Mouse (Mus musculus): ENCODE results near the gene Krtap4-13. TPM values are rescaled to one million over a fixed set of nuclear protein-coding genes. Genes with fewer than 3 reads are reported as not detected.
"Not testable (repeated sequence)": the region's sequence is repeated elsewhere in the genome, so short reads cannot be mapped to it uniquely, and the experiment has no call there.

Krtap4-13 gene
- not detected for total RNA-seq (2022)

GRCm38 (mm10) chr11:99809792-99810191 is at the start of gene Krtap4-13:
Gene Krtap4-13 (minus strand): TSS chr11:99809892.
- DNase-seq (ENCODE audit: low spot score in 2 of 2) = not testable (repeated sequence)

- no peak for DNase-seq (ENCODE audit: low spot score in 2 of 2)
Measured at GRCm38 (mm10) chr11:99858761-99859160, 49.1 kb upstream of the Krtap4-13 start.

- DNase-seq (ENCODE audit: low spot score in 2 of 2) = no peak
Measured at GRCm38 (mm10) chr11:99857617-99858016, 47.9 kb upstream of the Krtap4-13 start, which contains the start of gene Gm11568. Gene Gm11568 (plus strand): TSS chr11:99857917.

GRCm38 (mm10) chr11:99854121-99854520 is 44.4 kb upstream of the Krtap4-13 start:
- DNase-seq (ENCODE audit: low spot score in 2 of 2) = no peak

GRCm38 (mm10) chr11:99851508-99851907 is 41.8 kb upstream of the Krtap4-13 start, which contains the start of gene Krtap4-16:
Gene Krtap4-16 (minus strand): TSS chr11:99851608.
- DNase-seq (ENCODE audit: low spot score in 2 of 2) = no peak

- DNase-seq (ENCODE audit: low spot score in 2 of 2) = no peak
Measured at GRCm38 (mm10) chr11:99846746-99847145, 37.1 kb upstream of the Krtap4-13 start.

GRCm38 (mm10) chr11:99842185-99842584 is 32.5 kb upstream of the Krtap4-13 start:
- DNase-seq (ENCODE audit: low spot score in 2 of 2) = no peak

GRCm38 (mm10) chr11:99837966-99838365 is 28.3 kb upstream of the Krtap4-13 start, which contains the start of gene 2300003K06Rik:
Gene 2300003K06Rik (minus strand): TSS chr11:99838066.
- no peak for DNase-seq (ENCODE audit: low spot score in 2 of 2)

- DNase-seq (ENCODE audit: low spot score in 2 of 2) = not testable (repeated sequence)
Measured at GRCm38 (mm10) chr11:99815566-99815965, 5.9 kb upstream of the Krtap4-13 start, which contains the start of gene Gm11564. Gene Gm11564 (minus strand): TSS chr11:99815666.

- DNase-seq (ENCODE audit: low spot score in 2 of 2) = not testable (repeated sequence)
Measured at GRCm38 (mm10) chr11:99804346-99804745, 5.3 kb downstream of the Krtap4-13 start, which contains the start of gene Gm11554. Gene Gm11554 (minus strand): TSS chr11:99804446.

- DNase-seq (ENCODE audit: low spot score in 2 of 2) = not testable (repeated sequence)
Measured at GRCm38 (mm10) chr11:99798832-99799231, 10.9 kb downstream of the Krtap4-13 start, which contains the start of gene Gm11569. Gene Gm11569 (minus strand): TSS chr11:99798932.

- no peak for DNase-seq (ENCODE audit: low spot score in 2 of 2)
Measured at GRCm38 (mm10) chr11:99793367-99793766, 16.3 kb downstream of the Krtap4-13 start, which contains the start of gene Gm11596. Gene Gm11596 (minus strand): TSS chr11:99793467.

- DNase-seq (ENCODE audit: low spot score in 2 of 2) = not testable (repeated sequence)
Measured at GRCm38 (mm10) chr11:99784900-99785299, 24.8 kb downstream of the Krtap4-13 start, which contains the start of gene Krtap4-9. Gene Krtap4-9 (plus strand): TSS chr11:99785200.

- no peak for DNase-seq (ENCODE audit: low spot score in 2 of 2)
Measured at GRCm38 (mm10) chr11:99780604-99781003, 29.1 kb downstream of the Krtap4-13 start, which contains the start of gene Krtap4-8. Gene Krtap4-8 (minus strand): TSS chr11:99780704.

GRCm38 (mm10) chr11:99778401-99778800 is 31.3 kb downstream of the Krtap4-13 start:
- no peak for DNase-seq (ENCODE audit: low spot score in 2 of 2)

GRCm38 (mm10) chr11:99772813-99773212 is 36.9 kb downstream of the Krtap4-13 start, which contains the start of gene Gm11595:
Gene Gm11595 (minus strand): TSS chr11:99772913.
- DNase-seq (ENCODE audit: low spot score in 2 of 2) = not testable (repeated sequence)

GRCm38 (mm10) chr11:99768410-99768809 is 41.3 kb downstream of the Krtap4-13 start:
- no peak for DNase-seq (ENCODE audit: low spot score in 2 of 2)

Other genes starting within 250 kb of the Krtap4-13 start
- gene Krtap3-1, start 243.3 kb downstream of the Krtap4-13 start, total RNA-seq (2022) = not detected
- not detected for gene Krtap1-5, start 228.9 kb downstream of the Krtap4-13 start, total RNA-seq (2022)
- gene Krtap1-4, start 226.2 kb downstream of the Krtap4-13 start, total RNA-seq (2022) = not detected
- gene Krtap1-3, start 218.6 kb downstream of the Krtap4-13 start, total RNA-seq (2022) = not detected
- not detected for gene Krtap9-3, start 211.8 kb downstream of the Krtap4-13 start, total RNA-seq (2022)
- gene Gm11938, start 206.6 kb downstream of the Krtap4-13 start, total RNA-seq (2022) = not detected
- not detected for gene Gm11937, start 199.7 kb downstream of the Krtap4-13 start, total RNA-seq (2022)
- not detected for gene Krtap2-4, start 195.0 kb downstream of the Krtap4-13 start, total RNA-seq (2022)
- gene Gm11562, start 189.5 kb downstream of the Krtap4-13 start, total RNA-seq (2022) = not detected
- not detected for gene Krtap4-1, start 181.7 kb downstream of the Krtap4-13 start, total RNA-seq (2022)
- gene Krtap4-2, start 174.8 kb downstream of the Krtap4-13 start, total RNA-seq (2022) = not detected
- gene Krtap4-7, start 165.8 kb downstream of the Krtap4-13 start, total RNA-seq (2022) = not detected
- not detected for gene Gm11555, start 159.7 kb downstream of the Krtap4-13 start, total RNA-seq (2022)
- gene Gm11563, start 150.9 kb downstream of the Krtap4-13 start, total RNA-seq (2022) = not detected
- not detected for gene Krtap4-6, start 143.9 kb downstream of the Krtap4-13 start, total RNA-seq (2022)
- gene Gm14190, start 119.2 kb downstream of the Krtap4-13 start, total RNA-seq (2022) = not detected
- not detected for gene Gm14180, start 75.6 kb downstream of the Krtap4-13 start, total RNA-seq (2022)
- gene Gm11595, start 37.0 kb downstream of the Krtap4-13 start, total RNA-seq (2022) = not detected
- not detected for gene Krtap4-8, start 29.2 kb downstream of the Krtap4-13 start, total RNA-seq (2022)
- not detected for gene Krtap4-9, start 24.7 kb downstream of the Krtap4-13 start, total RNA-seq (2022)
- not detected for gene Gm11596, start 16.4 kb downstream of the Krtap4-13 start, total RNA-seq (2022)
- not detected for gene Gm11569, start 11.0 kb downstream of the Krtap4-13 start, total RNA-seq (2022)
- gene Gm11554, start 5.4 kb downstream of the Krtap4-13 start, total RNA-seq (2022) = not detected
- not detected for gene Gm11564, start 5.8 kb upstream of the Krtap4-13 start, total RNA-seq (2022)
- gene 2300003K06Rik, start 28.2 kb upstream of the Krtap4-13 start, total RNA-seq (2022) = not detected
- not detected for gene Krtap4-16, start 41.7 kb upstream of the Krtap4-13 start, total RNA-seq (2022)
- not detected for gene Gm11568, start 48.0 kb upstream of the Krtap4-13 start, total RNA-seq (2022)
- gene Gm11559, start 54.6 kb upstream of the Krtap4-13 start, total RNA-seq (2022) = not detected
- gene Krtap9-1, start 63.5 kb upstream of the Krtap4-13 start, total RNA-seq (2022) = not detected
- gene Gm11567, start 69.3 kb upstream of the Krtap4-13 start, total RNA-seq (2022) = not detected
- gene Krtap31-1, start 98.0 kb upstream of the Krtap4-13 start, total RNA-seq (2022) = not detected
- gene Gm11565, start 104.9 kb upstream of the Krtap4-13 start, total RNA-seq (2022) = not detected
- not detected for gene Krtap31-2, start 126.4 kb upstream of the Krtap4-13 start, total RNA-seq (2022)
- not detected for gene Krtap9-5, start 138.6 kb upstream of the Krtap4-13 start, total RNA-seq (2022)
- gene Krtap29-1, start 169.2 kb upstream of the Krtap4-13 start, total RNA-seq (2022) = not detected
- not detected for gene Krtap16-1, start 176.7 kb upstream of the Krtap4-13 start, total RNA-seq (2022)
- not detected for gene Krtap17-1, start 184.1 kb upstream of the Krtap4-13 start, total RNA-seq (2022)
- gene Krt33a, start 206.3 kb upstream of the Krtap4-13 start, total RNA-seq (2022) = not detected
- not detected for gene Krt33b, start 220.0 kb upstream of the Krtap4-13 start, total RNA-seq (2022)
- not detected for gene Krt34, start 231.7 kb upstream of the Krtap4-13 start, total RNA-seq (2022)
- gene Krt31, start 240.7 kb upstream of the Krtap4-13 start, total RNA-seq (2022) = not detected